Mouse (Mus musculus): ENCODE measurements around the gene Tmem131l. TPM values are rescaled to one million over a fixed set of nuclear protein-coding genes. Genes with fewer than 3 reads are reported as not detected.
A peak's percentile ranks its signal among the peaks of the same experiment; 100 is the strongest.

Gene Tmem131l
- total and polyA plus RNA-seq, 3 experiments = 9.6 to 39.6 TPM; not detected in 1

GRCm38 (mm10) chr3:84010995-84011663 is 28.8 kb downstream of the Tmem131l start:
- Histone ChIP-seq H3K9me3 (replicated peaks; ENCODE audit: insufficient read depth, low read length) (no peaks in the 10 kb centered on the region), H3K27ac (ENCODE audit: control insufficient read depth, low read depth, low read length) (no peak overlapping the region), H3K79me2 (ENCODE audit: control insufficient read depth, insufficient read depth, low read length, poor library complexity) (no peaks in the 10 kb centered on the region), H3K4me1 (ENCODE audit: control insufficient read depth in 1 of 2, insufficient read depth in 2 of 2, low read length in 2 of 2) (0 out of 4 replicates have a peak, but pooled peaks cover 0 to 4% of the 10 kb centered on the region in 2 experiments), H3K9ac (ENCODE audit: control insufficient read depth, low read depth, low read length, poor library complexity, severe bottlenecking) (no peak overlapping the region), H3K4me3 (ENCODE audit: control insufficient read depth in 1 of 2, insufficient read depth in 1 of 2, low read depth in 2 of 2, low read length in 2 of 2) (no peak overlapping the region), H3K27me3 (ENCODE audit: control insufficient read depth in 1 of 2, insufficient read depth in 2 of 2, low read length in 2 of 2) (no peaks in the 10 kb centered on the region), H3K36me3 (ENCODE audit: control insufficient read depth in 1 of 2, insufficient read depth in 2 of 2, low read length in 2 of 2) (peaks cover 0 to 9% of the 10 kb centered on the region in 2 experiments; a peak in 3 of 4 replicates)
- TF ChIP-seq TBP (IDR thresholded peaks at IDR 0.05; ENCODE audit: low read depth, low read length) = no peak
- TF ChIP-seq MYC (IDR thresholded peaks at IDR 0.05; ENCODE audit: low read depth, low read length) = no peak
- no peak for TF ChIP-seq MEF2A (IDR thresholded peaks at IDR 0.05; ENCODE audit: extremely low read depth, insufficient replicate concordance, low read depth, low read length, poor library complexity, severe bottlenecking)
- TF ChIP-seq CHD1 (IDR thresholded peaks at IDR 0.05; ENCODE audit: low read depth, low read length) = no peak
- TF ChIP-seq CHD2 (IDR thresholded peaks at IDR 0.05; ENCODE audit: low read length) = no peak
- no peak for TF ChIP-seq ZMIZ1 (IDR thresholded peaks at IDR 0.05; ENCODE audit: low read depth, low read length)
- TF ChIP-seq POLR2A (IDR thresholded peaks at IDR 0.05; ENCODE audit: control insufficient read depth in 1 of 2, insufficient read depth in 1 of 2, low read depth in 1 of 2, low read length in 2 of 2, poor library complexity in 1 of 2) = no peak
- no peak for TF ChIP-seq GATA1 (IDR thresholded peaks at IDR 0.05; ENCODE audit: low read depth, low read length)
- no peak for TF ChIP-seq ETS1 (IDR thresholded peaks at IDR 0.05; ENCODE audit: low read depth, low read length)
- no peak for TF ChIP-seq ELF1 (IDR thresholded peaks at IDR 0.05; ENCODE audit: low read depth, low read length)
- TF ChIP-seq UBTF (IDR thresholded peaks at IDR 0.05; ENCODE audit: borderline replicate concordance, insufficient read depth, low read depth, low read length) = no peak
- no peak for TF ChIP-seq SIN3A (IDR thresholded peaks at IDR 0.05; ENCODE audit: low read length)
- no peak for TF ChIP-seq ZNF384 (IDR thresholded peaks at IDR 0.05; ENCODE audit: low read depth, low read length)
- TF ChIP-seq BHLHE40 (IDR thresholded peaks at IDR 0.05; ENCODE audit: borderline replicate concordance, low read depth, low read length) = no peak
- no peak for TF ChIP-seq NRF1 (IDR thresholded peaks at IDR 0.05; ENCODE audit: insufficient read depth, low read depth, low read length, poor library complexity, severe bottlenecking)
- TF ChIP-seq TAL1 (IDR thresholded peaks at IDR 0.05; ENCODE audit: low read length) = no peak
- no peak for TF ChIP-seq USF1 (IDR thresholded peaks at IDR 0.05; ENCODE audit: low read depth, low read length)
- no peak for TF ChIP-seq NELFE (IDR thresholded peaks at IDR 0.05; ENCODE audit: low read depth, low read length)
- no peak for DNase-seq (ENCODE audit: low read depth, low spot score)

GRCm38 (mm10) chr3:84005989-84006388 is 34.0 kb downstream of the Tmem131l start:
- peak; percentile 64 for DNase-seq (ENCODE audit: low read depth, low spot score)
- Histone ChIP-seq H3K4me3 (ENCODE audit: control insufficient read depth in 1 of 2, insufficient read depth in 1 of 2, low read depth in 2 of 2, low read length in 2 of 2) (no peak overlapping the region), H3K27me3 (ENCODE audit: control insufficient read depth in 1 of 2, insufficient read depth in 2 of 2, low read length in 2 of 2) (no peaks in the 10 kb centered on the region), H3K9me3 (replicated peaks; ENCODE audit: insufficient read depth, low read length) (no peaks in the 10 kb centered on the region), H3K9ac (ENCODE audit: control insufficient read depth, low read depth, low read length, poor library complexity, severe bottlenecking) (no peak overlapping the region), H3K36me3 (ENCODE audit: control insufficient read depth in 1 of 2, insufficient read depth in 2 of 2, low read length in 2 of 2) (peaks cover 0 to 17% of the 10 kb centered on the region in 2 experiments; a peak in 3 of 4 replicates), H3K79me2 (ENCODE audit: control insufficient read depth, insufficient read depth, low read length, poor library complexity) (0 out of 2 replicates have a peak, but pooled peaks cover 2% of the 10 kb centered on the region), H3K27ac (ENCODE audit: control insufficient read depth, low read depth, low read length) (no peak overlapping the region), H3K4me1 (ENCODE audit: control insufficient read depth in 1 of 2, insufficient read depth in 2 of 2, low read length in 2 of 2) (0 out of 4 replicates have a peak, but pooled peaks cover 0 to 11% of the 10 kb centered on the region in 2 experiments)
- no peak for TF ChIP-seq JUND (IDR thresholded peaks at IDR 0.05; ENCODE audit: low read depth, low read length)
- 0 out of 2 replicates have a peak, but pooled peaks have one; percentile 40 for TF ChIP-seq TBP (IDR thresholded peaks at IDR 0.05; ENCODE audit: low read depth, low read length)
- peak; percentile 58; the same call in 1 of the 2 replicates for TF ChIP-seq GATA1 (IDR thresholded peaks at IDR 0.05; ENCODE audit: low read depth, low read length)
- TF ChIP-seq TAL1 (IDR thresholded peaks at IDR 0.05; ENCODE audit: low read length) = peak; percentile 17; the same call in 1 of the 2 replicates
- TF ChIP-seq TCF12 (IDR thresholded peaks at IDR 0.05; ENCODE audit: low read depth, low read length) = no peak
- peak; percentile 48 to 51; a peak in 3 of 4 replicates for TF ChIP-seq EP300 (IDR thresholded peaks at IDR 0.05; ENCODE audit: low read depth in 1 of 2, low read length in 2 of 2)
- TF ChIP-seq MYC (IDR thresholded peaks at IDR 0.05; ENCODE audit: low read depth, low read length) = peak; percentile 30; the same call in 1 of the 2 replicates
- no peak for TF ChIP-seq ZKSCAN1 (IDR thresholded peaks at IDR 0.05; ENCODE audit: low read depth, low read length)

All from MEL (cell line).